Mouse (Mus musculus): ENCODE results near the gene Gm49373. TPM values are rescaled to one million over a fixed set of nuclear protein-coding genes. Genes with fewer than 3 reads are reported as not detected.

The Gm49373 gene
- total RNA-seq, 1 experiment from 2014 or later = not detected

DNA sequence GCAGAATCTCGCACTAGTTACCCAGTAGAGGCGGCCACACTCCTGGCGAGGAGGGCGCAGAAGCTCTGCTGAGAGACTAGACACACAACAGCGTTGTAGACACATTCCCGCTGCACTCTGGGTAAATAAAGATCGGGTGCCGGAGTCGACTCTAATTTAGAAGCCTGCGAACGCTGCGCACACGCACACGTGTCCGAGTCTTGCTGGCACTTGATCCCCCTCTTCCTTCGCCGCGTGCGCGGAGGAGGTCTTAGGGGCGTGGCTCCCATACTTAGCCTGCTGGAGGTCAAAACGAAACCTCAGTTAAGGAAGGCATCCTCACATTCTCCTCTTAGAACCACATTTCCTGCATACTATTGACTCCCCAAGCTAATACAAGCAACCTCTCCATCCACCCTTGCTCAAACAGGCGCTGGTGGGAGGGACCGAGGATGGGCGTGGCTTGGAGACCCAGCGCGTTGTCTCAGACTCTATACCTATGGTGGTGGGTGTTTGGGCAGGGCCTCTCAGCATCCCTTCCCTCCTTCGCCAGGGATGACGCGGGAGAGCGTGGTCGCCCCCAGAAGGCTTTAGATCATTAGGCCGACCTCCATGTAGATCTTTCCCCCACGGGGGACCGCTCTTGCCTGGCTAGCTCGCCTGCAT is 41.5 kb downstream of the Gm49373 start:
- ATAC-seq (replicated peaks; ENCODE audit: insufficient number of reproducible peaks, low FRiP score, low TSS enrichment, poor library complexity, severe bottlenecking) = peak; percentile 10; the same call in 1 of the 2 replicates

DNA sequence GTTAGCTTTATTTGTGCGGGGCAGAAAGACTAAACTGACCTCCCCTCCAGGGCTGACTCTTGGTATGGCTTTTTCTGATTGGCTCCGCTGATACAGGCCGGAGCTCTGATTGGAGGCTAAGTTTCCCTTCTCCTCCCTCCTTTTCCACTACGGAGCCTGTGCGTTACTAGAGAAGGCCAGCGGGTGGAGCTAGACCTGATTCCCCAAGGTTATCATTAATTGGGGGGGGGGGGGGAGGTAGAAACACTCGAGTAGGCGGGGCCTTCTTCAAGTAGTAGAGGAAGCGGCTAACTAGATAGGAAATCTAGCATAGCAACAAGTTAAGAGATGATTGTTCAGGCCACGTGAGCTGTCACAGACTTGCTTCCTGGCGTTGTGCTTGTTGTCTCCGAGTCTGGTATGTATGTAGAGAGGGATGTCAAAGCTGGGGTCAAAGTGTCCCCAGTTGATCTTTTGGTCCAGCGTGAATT is 42.1 kb downstream of the Gm49373 start:
- ATAC-seq (replicated peaks; ENCODE audit: insufficient number of reproducible peaks, low FRiP score, low TSS enrichment, poor library complexity, severe bottlenecking) = peak; percentile 84

DNA sequence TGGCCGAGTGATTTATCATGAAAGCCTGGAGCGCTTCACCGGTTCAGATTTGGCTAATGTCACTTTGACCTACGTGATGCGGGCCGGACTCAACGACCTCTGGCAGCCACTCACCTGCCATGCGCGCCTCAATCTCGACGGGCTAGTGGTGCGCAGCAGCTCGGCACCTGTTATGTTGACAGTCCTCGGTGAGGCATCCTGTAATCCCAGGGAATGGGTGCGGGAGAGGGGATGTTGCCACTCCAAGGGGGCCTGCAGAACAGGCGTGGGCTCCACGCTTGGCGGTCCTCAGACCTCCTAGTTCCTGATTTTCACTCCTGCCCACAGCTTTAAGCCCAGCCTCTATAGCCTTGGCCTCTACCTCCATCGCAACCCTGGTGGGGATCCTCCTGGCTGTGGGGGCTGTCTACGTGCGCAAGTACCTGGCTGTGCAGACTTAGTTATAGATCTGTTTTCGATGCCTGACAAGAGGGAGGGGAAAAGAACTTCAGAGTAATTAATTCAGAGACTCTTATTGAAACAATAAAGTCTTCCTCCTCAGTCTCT is 42.8 kb downstream of the Gm49373 start:
- ATAC-seq (replicated peaks; ENCODE audit: insufficient number of reproducible peaks, low FRiP score, low TSS enrichment, poor library complexity, severe bottlenecking) = no peak

DNA sequence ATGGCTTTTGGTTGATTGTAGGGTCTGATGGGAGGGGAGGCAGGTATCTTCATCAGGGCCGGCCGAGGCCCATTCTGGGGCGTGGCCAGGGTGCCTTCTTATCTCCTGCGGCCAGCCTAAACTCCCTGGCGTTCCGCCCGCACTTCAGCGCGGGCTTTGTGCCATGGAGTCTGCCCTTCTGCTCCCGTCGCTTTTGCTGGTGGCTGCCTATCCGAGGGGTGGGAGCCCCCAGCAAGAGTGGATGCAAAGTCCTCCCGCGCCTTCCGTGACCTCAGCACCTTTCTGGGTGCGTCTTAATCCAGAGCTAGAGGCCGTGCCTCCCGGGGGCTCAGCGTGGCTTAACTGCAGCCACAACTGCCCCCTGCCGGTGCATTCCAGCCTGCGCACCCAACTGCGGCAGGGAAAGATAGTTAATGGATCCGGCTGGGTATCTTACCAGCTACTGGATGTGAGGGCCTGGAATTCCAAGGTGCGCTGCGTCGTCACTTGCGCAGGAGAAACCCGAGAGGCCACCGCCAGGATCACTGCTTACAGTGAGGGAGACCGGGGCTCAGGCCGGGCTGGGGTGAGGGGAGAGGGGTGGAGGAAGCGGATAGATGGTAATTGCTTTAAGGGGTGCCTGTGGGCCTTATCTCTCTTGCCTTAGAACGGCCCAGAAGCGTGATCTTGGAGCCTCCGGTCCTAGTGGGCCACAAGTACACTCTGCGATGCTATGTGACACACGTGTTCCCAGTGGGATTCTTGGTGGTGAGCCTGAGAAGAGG is 43.4 kb downstream of the Gm49373 start, which contains the start of gene Icam4:
Gene Icam4 (plus strand): TSS at position 83 of the 764 bp plus-strand sequence.
- peak; percentile 28 for ATAC-seq (replicated peaks; ENCODE audit: insufficient number of reproducible peaks, low FRiP score, low TSS enrichment, poor library complexity, severe bottlenecking)

DNA sequence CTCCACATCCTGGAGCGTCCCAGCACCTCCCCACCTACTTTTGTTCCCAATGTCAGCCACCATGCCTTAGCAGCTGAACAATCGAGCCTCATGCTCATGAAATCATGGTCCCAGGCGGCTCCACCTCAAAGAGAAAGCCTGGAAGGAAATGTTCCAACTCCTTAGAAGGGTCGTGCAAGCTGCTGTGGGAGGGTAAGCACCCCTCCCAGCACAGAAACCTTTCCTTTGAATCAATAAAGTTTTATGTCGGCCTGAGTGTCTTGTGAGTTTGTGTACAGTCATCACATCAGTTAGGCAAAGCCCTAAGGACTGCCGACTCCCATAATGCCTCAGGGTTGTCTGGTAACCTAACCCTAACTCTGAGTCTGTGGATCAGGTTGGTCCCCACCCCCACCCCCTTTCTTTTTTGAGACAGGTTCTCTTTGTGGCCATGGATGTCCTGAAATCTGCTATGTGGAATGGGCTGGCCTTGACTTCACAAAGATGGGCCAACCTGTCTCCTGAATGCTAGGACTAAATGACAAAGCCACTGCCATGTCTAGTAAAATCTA is 44.3 kb downstream of the Gm49373 start:
- ATAC-seq (replicated peaks; ENCODE audit: insufficient number of reproducible peaks, low FRiP score, low TSS enrichment, poor library complexity, severe bottlenecking) = no peak

DNA sequence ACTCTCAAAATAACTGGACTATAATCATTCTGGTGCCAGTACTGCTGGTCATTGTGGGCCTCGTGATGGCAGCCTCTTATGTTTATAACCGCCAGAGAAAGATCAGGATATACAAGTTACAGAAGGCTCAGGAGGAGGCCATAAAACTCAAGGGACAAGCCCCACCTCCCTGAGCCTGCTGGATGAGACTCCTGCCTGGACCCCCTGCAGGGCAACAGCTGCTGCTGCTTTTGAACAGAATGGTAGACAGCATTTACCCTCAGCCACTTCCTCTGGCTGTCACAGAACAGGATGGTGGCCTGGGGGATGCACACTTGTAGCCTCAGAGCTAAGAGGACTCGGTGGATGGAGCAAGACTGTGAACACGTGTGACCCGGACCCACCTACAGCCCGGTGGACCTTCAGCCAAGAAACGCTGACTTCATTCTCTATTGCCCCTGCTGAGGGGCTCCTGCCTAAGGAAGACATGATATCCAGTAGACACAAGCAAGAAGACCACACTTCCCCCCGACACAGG is 45.1 kb downstream of the Gm49373 start:
- ATAC-seq (replicated peaks; ENCODE audit: insufficient number of reproducible peaks, low FRiP score, low TSS enrichment, poor library complexity, severe bottlenecking) = no peak

DNA sequence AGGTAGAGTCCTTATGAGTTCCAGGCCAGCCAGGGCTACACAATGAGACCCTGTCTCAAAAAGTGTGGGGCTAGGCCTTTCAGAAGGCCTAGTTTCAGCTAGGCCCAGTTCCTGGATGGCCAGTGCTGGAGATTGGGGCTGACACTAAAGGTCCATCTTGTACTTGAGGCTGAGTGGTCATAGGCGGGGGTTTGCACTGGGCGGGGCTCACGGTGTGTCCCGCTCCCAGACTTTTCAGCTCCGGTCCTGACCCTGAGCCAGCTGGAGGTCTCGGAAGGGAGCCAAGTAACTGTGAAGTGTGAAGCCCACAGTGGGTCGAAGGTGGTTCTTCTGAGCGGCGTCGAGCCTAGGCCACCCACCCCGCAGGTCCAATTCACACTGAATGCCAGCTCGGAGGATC is 46.0 kb downstream of the Gm49373 start:
- ATAC-seq (replicated peaks; ENCODE audit: insufficient number of reproducible peaks, low FRiP score, low TSS enrichment, poor library complexity, severe bottlenecking) = no peak

DNA sequence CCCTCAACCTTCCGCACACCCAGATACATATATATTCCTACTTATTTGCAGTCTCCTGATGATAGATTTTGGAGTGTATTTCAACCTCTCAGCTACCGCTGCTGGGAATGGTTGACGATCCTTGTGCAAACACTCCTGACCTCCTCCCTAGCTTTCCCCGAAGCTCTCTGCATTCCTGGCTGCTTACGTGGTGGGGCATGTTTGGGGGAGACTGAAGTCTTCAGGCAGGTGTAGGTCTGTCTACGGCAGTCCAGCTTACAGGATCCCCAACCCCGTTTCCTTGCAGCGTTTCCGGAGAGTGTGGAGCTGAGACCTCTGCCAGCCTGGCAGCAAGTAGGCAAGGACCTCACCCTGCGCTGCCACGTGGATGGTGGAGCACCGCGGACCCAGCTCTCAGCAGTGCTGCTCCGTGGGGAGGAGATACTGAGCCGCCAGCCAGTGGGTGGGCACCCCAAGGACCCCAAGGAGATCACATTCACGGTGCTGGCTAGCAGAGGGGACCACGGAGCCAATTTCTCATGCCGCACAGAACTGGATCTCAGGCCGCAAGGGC is 47.6 kb downstream of the Gm49373 start:
- no peak for ATAC-seq (replicated peaks; ENCODE audit: insufficient number of reproducible peaks, low FRiP score, low TSS enrichment, poor library complexity, severe bottlenecking)

DNA sequence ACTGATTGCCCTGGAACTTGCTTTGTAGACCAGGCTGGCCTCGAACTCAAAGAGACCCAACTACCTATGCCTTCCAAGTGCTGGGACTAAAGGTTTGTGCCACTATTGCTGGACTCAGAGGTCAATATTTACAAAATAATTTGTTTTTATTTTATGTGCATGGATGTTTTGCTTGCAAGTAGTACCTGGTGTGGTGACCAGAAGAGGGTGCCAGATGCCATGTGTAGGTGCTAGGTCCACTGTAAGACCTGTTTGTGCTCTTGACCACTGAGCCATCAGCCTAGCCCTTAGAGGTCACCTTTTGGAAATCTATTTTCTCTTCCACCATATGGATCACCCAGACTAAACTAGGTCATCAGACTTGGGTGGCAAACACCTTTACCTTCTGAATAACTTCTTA is 50.2 kb downstream of the Gm49373 start:
- ATAC-seq (replicated peaks; ENCODE audit: insufficient number of reproducible peaks, low FRiP score, low TSS enrichment, poor library complexity, severe bottlenecking) = no peak

DNA sequence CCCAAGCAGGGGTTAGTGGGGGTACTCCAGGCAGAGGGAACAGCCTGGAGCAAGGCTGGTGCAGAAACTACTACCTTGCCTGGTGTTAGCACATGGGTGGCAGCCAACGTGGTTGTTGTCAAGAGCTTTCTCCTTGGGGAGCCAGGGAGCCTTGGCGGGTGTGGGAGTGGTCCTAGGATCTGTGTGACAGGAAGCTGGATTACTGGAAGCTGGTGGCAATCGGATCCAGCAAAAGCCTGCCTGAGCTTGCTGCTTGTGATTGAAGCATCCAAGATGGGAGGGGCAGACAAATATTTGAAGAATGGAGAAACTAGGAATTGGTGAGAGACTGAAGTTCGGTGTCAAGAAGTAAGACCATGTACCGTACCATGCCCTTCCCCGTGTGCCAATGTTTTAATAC is 50.6 kb downstream of the Gm49373 start:
- ATAC-seq (replicated peaks; ENCODE audit: insufficient number of reproducible peaks, low FRiP score, low TSS enrichment, poor library complexity, severe bottlenecking) = no peak

DNA sequence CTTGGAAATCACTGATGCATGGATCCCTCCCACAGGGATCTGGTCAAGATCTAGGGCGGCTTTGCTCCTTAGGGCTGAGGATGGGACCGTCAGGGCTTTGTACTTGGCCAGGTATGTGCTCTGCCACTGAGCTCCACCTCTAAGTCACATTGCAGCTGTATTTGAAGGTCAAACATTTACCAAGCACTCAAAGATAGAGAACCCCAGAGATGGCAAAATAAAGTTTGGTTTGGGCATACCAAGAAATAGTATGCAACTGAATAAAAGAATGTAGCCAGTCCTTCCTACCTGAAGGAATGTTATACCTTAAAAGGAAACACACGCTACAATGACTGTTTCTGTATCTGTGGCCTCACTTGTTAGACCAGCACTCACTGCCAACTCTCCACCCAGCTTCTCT is 51.5 kb downstream of the Gm49373 start:
- no peak for ATAC-seq (replicated peaks; ENCODE audit: insufficient number of reproducible peaks, low FRiP score, low TSS enrichment, poor library complexity, severe bottlenecking)

DNA sequence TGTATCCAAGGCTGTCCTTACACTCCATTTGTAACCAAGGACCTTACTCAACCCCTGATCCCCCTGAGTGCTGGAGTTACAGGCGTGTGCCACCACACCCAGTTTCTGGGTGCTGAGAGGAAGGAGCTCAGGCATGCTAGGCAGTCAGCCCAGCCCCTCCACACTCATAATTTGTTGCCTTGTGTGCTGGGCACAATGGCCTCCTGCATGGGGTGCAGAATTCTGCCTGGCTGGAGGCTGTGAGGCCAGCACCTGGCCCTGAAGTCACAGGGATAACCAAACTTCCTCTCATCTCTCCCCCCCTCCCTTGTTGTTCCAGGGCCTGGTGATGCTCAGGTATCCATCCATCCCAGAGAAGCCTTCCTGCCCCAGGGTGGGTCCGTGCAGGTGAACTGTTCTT is 54.3 kb downstream of the Gm49373 start:
- ATAC-seq (replicated peaks; ENCODE audit: insufficient number of reproducible peaks, low FRiP score, low TSS enrichment, poor library complexity, severe bottlenecking) = no peak

DNA sequence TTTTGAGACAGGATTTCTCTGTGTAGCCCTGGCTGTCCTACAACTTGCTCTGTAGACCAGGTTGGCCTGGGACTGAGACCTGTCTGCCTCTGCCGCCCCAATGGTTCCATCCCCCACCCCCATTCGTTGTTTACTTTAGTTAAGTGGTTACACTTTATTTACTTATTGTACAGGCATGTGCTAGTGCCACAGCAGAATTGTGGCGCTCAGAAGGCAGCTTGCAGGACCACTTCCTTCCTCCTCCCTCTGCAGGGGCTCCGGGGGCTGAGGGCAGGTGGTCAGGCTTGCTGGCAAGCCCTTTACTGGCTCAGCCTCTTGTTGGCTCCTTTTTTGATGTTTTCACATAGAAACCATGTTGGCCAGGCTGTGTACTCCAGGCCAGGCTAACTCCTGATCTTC is 55.7 kb downstream of the Gm49373 start:
- no peak for ATAC-seq (replicated peaks; ENCODE audit: insufficient number of reproducible peaks, low FRiP score, low TSS enrichment, poor library complexity, severe bottlenecking)

DNA sequence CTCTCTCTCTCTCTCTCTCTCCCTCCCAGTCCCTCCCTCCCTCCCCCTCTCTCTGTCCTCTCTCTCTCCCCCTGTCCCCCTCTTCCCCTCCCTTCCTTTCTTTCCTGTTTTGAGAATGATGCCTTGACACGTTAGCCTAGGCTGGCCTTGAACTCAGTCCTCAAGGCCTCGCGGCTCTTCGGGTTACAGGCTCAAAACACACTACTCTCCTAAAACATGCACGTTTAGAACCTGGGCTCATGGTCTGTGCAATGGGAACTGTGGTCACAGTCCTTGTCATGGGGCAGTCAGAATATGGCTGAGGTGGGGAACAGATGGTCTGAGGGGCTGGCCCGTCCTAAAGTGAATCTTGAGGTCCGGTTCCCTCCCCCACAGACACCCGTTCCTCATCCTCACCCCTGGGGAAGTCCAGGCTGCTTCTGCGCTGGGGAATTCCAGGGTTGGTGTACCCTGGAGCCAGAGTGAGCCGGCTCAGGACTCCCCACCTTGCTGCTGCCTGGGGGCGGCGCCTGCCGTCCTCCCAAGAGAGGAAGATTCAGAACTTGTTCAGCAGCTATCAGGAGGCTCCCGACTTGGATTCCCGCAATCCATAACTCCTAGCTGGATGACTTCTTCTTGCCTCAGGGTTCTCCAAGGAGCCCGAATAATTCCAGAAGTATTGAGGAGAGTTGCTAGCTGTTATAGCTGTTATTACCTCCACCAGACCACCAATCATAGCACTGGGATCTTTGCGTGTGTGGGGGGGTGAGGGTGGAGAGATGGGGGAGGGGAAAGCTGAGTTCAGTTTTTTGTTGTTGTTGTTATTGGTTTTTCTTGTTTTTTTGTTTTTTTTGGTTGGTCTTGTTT is 56.3 kb downstream of the Gm49373 start:
- 0 out of 2 replicates have a peak, but pooled peaks have one; percentile 12 for ATAC-seq (replicated peaks; ENCODE audit: insufficient number of reproducible peaks, low FRiP score, low TSS enrichment, poor library complexity, severe bottlenecking)

DNA sequence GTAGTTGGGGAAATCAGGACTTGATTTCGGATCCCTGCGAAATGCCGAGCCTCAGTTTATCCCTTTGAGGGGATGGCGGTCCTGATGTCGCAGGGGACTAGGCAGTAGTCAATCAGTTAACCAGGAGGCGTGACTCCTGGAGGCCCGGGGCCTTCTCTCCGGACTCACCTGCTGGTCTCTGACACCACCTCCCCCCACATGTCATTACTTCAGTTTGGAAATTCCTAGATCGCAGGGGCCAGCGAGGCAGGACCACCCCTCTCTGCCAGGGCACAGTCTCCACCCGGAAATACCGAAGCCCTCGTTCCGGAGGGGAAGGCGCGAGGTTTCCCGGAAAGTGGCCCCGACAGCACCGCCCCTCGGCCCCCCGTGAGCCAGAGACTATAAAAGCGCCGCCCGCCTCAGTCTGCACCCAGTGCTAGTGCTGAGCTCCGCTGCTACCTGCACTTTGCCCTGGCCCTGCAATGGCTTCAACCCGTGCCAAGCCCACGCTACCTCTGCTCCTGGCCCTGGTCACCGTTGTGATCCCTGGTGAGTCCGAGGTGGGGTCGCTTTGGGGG is 57.2 kb downstream of the Gm49373 start, which contains the start of gene Icam1:
Gene Icam1 (plus strand): TSS at position 415 of the 560 bp plus-strand sequence.
- ATAC-seq (replicated peaks; ENCODE audit: insufficient number of reproducible peaks, low FRiP score, low TSS enrichment, poor library complexity, severe bottlenecking) = peak; percentile 25; the same call in 1 of the 2 replicates

DNA sequence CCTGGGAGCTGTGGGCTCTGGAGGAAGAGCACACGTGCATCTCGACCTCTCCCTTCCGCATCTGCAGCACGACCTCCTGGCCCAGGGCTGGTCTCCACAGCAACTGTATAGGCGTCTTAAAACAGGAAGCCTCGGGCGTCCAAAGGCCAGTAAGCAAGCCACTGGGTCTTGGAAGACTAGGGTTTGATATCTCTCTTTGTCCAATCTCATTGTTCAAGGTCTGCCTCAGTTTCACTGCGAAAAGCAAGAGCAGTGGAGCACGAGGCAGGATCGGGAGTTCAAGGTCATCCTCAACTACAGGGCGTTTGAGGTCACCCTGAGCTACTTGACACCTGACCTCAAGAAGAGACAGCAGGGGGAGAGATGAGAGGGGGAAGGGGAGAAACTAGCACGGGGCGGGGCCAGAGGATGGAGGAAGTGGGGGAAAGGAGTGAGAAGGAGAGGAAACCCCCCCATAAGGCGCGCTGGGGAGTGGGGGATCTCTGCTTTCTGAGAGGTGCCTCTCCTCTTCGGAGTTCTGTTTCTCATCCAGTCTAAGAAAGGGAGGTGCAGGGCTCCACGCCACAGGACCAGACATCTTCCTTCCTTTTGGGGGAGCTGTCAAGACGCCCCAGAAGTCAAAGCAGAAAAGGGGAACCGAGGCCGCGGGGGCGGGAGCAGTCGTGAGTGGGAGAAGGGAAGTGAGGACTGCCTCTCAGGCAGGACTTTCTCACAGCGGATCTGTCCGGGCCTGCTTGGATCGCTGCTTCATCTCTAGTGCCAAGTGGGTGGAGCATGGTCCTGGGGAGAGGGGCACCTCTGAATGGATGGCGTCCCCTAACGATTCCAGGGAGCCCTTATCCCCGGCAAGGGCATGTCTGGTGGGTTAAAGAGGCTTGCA is 58.0 kb downstream of the Gm49373 start:
- peak; percentile 85 for ATAC-seq (replicated peaks; ENCODE audit: insufficient number of reproducible peaks, low FRiP score, low TSS enrichment, poor library complexity, severe bottlenecking)
